Mouse (Mus musculus) cerebellum, adult 18-20 months (tissue): ENCODE results near the gene Xylt2.
A peak's percentile ranks its signal among the peaks of the same experiment; 100 is the strongest.
"Not testable (repeated sequence)": the region's sequence is repeated elsewhere in the genome, so short reads cannot be mapped to it uniquely, and the experiment has no call there.

ENCODE experiments used
- DNase-seq, 2 experiments: peaks; one replicate each; pipeline ENCODE4 v3.0.0; 2021

Xylt2 gene

DNA sequence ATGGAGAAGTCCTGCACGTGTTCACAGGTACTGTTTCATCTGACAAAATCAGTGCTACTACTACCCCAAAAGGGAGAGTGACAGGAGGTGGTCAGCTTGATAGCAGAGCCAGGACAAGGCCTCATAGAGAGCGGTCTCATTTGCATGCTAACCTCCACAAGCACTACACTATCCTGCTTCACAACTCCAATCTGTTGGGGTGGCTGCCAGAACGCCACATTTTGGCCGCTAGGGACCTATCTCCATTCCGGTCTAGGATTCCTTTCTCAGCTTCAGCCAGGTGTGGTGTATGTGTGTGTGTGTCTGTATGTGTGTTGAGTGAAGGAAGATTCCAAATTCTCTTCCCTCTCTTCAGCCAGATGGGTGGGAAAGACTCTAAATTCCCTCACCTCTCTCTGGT, 1.9 kb downstream of the Xylt2 start:
- DNase-seq = peak; percentile 29 to 36

GRCm38 (mm10) chr11:94674984-94675383, 2.3 kb downstream of the Xylt2 start:
- no peak for DNase-seq

DNA sequence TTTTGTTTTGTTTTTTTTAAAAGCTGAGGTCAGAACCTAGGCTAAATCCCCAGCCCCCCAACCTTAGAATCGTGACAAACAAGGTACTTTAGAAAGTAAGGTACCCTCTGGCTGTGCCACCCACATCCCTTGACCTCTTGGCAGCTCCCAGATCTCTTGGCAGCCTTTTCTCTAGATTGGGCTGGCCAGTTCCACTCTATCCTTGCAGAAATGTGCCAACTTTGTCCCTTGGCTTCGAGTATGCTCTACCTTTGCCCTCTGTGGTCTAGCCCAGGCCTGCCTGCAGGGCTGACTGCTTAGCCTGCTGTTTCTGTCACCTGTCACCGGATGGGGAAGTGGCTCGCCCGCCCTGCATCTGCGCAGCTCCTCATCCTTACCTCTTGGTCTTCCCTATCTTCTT, 12.0 kb downstream of the Xylt2 start:
- no peak for DNase-seq

DNA sequence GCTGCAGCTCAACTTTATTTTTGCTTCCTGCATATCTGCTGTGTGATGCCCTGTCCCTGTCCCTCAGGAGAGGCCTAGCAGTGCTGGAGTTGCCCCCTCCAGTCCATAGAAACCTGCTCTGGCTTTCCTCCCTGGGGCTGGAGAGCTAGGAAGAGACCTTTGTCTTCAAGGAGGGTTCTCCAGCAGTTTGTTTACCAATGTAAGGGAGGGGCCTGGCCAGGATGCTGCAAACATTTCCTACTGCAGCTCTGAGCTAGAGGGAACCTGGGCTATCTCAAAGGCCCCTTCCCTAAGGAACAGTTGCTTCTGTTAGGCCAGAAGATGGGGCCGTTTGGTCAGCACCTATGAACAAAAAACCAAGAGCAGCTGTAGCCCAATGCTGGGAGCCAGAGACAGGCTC, 16.0 kb downstream of the Xylt2 start:
- no peak for DNase-seq

- peak; percentile 88 for DNase-seq
These were observed 23.5 kb downstream of the Xylt2 start, which contains the start of the genes Mrpl27 and Eme1 for GRCm38 (mm10) chr11:94653663-94654436. Gene Mrpl27 (plus strand): TSS chr11:94653767. Gene Eme1 (minus strand): TSS chr11:94653964.

DNA sequence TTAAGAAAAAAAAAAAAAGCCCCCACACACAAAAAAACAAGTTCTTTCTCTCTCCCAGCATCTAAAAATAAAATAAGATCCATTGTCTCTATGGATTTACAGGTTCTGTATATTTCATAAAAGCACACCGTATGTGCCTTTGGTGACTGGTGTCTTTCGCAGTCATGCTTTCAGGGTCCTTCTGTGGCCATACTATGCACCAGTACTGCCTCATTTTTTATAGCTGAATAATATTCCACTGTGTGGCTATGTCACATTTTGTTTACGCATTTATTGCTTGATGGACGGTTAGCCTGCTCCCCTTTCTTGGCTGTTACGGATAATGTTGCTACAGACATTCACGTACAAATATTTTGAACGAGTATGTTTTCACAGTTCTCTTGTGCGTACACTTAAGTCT, 24.3 kb downstream of the Xylt2 start:
- no peak for DNase-seq

DNA sequence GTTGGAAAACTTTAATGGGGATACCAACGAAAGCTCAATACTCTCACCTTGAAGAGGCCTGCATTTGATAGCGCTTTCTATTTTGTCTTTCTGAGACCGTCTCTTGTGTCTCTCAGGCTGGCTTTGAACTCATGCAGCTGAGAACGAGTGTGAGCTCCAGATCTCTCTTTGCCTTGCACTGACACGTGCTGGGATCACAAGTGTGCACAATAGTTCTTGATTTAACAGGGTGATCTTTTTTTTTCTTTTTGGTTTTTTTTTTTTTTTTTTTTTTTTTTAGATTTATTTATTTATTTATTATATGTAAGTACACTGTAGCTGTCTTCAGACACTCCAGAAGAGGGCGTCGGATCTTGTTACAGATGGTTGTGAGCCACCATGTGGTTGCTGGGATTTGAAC, 26.1 kb downstream of the Xylt2 start:
- DNase-seq = not testable (repeated sequence)

GRCm38 (mm10) chr11:94646457-94646856, 30.9 kb downstream of the Xylt2 start:
- no peak for DNase-seq

- DNase-seq = no peak
These were observed 32.7 kb downstream of the Xylt2 start for GRCm38 (mm10) chr11:94644461-94645219.

DNA sequence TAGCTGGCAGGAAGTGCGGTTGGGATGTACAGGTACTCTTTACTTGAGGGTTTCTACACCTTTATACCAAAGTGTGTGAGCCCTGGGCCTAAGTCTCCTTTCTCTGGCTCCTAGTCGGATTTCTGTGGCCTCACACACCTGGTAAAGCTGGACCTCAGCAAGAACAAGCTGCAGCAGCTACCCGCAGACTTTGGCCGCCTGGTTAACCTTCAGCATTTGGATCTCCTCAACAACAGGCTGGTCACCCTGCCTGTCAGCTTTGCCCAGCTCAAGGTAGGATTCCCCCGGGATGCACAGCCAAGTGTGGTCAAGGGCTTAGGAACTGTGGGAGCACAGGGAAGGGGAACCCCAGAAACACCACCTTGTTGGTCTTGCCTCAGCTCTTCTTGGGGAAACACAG, 42.9 kb downstream of the Xylt2 start:
- DNase-seq = no peak

- no peak for DNase-seq
These were observed 44.3 kb downstream of the Xylt2 start for GRCm38 (mm10) chr11:94632988-94633387.

- DNase-seq = no peak
These were observed 45.3 kb downstream of the Xylt2 start for GRCm38 (mm10) chr11:94631969-94632368.

DNA sequence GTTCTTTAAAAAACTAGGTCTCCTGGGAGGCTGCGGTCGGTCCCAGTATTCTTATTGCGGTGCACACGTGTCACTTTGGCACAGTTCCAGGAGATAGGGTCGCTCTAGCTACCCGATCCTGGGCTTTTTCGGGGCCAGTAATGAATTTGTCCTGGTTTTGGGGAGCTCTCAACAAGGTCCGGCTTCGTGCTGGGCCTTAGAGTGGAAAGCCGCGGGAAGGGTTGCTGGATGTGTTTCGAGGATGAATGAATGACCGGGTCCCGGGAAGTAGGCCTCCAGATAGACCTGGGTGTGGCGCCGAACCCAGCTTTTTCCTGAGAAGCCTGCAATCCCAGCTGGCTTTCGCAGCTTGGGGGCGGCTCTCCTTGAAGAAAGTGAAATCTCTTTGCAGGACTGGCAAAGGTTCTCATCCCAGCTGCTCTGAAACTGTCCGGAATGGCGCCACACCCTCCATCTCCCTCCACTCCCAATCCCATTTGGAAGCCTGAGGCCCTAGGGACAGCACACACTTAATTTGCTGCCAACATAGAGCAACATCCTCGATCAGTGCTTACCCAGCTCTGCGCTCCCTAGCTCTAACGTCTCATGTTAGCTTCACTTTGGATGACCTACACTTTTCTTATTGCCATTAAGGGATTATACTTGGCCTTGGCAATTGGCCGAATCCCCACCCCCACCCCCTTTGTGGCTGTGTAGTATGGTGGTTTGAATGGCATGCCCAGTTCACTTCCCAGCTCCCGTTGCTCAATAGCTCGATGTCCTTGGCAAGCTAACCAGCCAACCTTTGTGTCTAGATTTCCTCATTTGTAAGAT, 46.9 kb downstream of the Xylt2 start:
- peak; percentile 10 to 32 for DNase-seq

DNA sequence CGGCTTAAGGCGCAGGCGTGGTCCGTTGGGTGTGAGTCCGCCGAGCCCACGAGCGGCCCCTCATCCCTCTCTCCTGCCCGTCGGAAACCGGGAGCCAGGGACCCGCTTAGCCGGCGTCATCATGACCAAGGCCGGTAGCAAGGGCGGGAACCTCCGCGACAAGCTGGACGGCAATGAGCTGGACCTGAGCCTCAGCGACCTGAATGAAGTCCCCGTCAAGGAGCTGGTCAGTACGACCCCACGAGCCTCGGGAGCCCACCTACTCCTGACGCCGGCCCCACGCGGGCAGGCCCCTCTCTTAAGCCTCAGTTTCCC, 47.5 kb downstream of the Xylt2 start:
- no peak for DNase-seq

DNA sequence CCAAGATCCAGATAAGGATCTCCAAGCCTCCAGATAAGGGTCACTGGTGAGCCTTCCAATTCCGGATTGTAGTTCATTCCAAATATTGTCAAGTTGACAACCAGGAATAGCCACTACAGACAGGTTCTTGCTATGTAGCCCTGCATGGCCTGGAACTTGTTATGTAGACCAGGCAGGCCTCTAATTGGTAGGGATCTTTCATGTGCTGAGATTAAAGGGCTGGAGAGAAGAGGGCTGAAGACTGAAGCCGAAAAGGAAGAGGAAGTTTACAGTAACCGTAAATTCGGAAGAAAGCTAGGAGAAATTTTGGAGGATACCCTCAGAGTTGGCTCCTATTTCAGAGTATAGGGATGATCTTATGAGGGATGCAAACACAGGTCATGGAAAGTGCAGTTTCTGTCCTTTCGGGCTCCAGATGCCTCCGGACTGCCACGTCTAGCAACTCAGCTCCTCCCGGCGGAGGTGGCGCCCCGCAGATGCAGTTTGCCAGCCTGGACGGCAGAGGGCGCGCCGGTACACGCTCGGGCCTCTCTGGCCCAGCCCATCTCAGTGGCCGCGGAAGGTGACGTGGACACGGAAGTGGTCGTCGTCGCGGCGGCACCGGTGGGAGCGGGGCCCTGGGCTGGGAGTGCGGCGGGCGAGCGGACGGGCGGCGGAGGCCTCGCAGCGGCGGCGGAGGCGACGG, 48.0 kb downstream of the Xylt2 start, which contains the start of gene Lrrc59:
Gene Lrrc59 (plus strand): TSS at position 569 of the 685 bp plus-strand sequence.
- peak; percentile 92 to 96 for DNase-seq

DNA sequence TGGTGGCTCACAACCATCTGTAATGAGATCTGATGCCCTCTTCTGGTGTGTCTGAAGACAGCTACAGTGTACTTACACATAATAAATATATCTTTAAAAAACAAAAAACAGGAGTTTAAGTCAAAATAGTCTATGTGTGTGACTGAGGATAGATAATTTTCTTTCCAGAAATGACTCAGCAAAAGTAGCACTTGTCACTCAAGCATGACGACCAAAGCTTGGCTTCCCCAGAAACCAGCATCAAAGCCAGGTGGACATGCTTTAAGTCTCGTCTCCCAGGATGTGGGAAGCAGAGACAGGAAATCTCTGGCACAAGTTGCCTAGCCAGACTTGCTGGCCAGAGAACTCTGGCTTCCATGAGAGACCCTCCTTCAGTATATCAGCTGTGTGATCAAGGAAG, 55.2 kb downstream of the Xylt2 start:
- DNase-seq = no peak

DNA sequence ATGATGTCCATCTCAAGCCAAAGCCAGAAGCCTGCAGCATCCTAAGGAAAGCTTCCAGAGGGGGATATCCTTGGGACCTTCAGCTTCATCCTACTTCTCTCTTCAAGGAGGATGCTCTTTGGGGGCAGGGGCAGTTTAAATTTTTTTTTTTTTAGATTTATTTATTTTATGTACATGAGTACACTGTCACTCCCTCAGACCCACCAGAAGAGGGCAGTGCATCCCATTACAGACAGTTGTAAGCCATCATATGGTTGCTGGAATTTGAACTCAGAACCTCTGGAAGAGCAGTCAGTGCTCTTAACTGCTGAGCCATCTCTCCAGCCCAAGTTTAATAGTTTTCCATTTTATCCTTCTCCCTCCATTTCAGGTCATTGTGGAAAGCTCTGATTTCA, 55.9 kb downstream of the Xylt2 start:
- no peak for DNase-seq

DNA sequence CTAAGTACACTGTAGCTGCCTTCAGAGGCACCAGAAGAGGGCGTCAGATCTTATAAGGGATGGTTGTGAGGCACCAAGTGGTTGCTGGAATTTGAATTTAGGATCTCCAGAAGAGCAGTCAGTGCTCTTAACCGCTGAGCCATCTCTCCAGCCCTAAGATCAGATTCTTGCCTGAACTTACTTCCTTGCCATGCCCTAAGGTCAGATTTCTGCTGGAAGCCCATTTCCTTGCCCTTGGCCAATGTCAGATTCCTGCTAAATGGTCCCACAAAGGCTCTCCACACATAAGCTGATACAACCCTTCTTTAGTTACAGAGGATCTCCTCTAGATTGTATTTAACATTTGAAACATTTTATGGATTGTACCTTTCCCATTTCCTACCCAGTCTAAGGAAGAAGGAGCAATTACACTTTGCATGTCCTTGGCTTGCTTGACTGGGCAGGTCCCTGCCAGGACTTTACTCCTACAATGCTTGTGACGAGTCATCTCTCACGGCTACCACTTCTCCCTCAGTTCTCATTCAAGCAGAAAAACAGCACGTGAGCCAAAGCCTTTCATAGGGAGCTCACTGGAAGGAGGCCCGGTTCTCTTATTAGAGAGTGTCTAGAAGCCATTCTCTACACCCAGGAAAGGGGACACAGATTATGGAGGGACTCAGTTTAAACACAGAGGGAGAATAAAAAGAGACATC, 56.4 kb downstream of the Xylt2 start:
- DNase-seq = no peak

GRCm38 (mm10) chr11:94617646-94618045, 59.7 kb downstream of the Xylt2 start:
- DNase-seq = no peak

- DNase-seq = no peak
These were observed 61.8 kb downstream of the Xylt2 start for GRCm38 (mm10) chr11:94615494-94615893.

GRCm38 (mm10) chr11:94614603-94615002, 62.7 kb downstream of the Xylt2 start:
- no peak for DNase-seq
